Mouse (Mus musculus): ENCODE results near the gene Sft2d1.

DNA sequence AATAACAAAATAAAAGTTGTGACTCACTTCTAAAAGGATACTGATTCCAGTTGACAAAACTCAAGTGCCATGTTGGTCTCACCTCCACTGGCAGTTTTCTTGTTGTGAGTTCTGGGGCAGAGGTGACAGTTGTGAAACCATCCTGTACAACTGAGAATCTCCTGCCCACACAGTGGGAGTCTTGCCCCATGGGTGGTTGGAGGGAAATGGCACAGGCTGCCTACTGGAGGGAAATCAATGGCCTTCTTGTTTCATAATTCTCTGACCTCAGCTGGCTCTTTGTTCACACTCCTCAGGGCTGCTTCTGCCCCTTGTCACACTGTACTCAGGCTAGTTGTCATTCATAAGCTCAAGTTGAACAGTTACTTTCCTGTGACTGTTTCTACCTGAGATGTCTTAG, 11.4 kb upstream of the Sft2d1 start:
- TF ChIP-seq GATA1 (IDR thresholded peaks at IDR 0.05; ENCODE audit: low read length) (no peak), TAL1 (IDR thresholded peaks at IDR 0.05; ENCODE audit: low read length) (no peak)

Measured in erythroblast, embryonic 14.5 days (primary cell).